Mouse (Mus musculus): ENCODE measurements around the gene Spsb4. TPM values are rescaled to one million over a fixed set of nuclear protein-coding genes. Genes with fewer than 3 reads are reported as not detected.

The Spsb4 gene
- total RNA-seq, 4 experiments from 2014 or later = 3.7 to 5.1 (median 4.4) TPM

DNA sequence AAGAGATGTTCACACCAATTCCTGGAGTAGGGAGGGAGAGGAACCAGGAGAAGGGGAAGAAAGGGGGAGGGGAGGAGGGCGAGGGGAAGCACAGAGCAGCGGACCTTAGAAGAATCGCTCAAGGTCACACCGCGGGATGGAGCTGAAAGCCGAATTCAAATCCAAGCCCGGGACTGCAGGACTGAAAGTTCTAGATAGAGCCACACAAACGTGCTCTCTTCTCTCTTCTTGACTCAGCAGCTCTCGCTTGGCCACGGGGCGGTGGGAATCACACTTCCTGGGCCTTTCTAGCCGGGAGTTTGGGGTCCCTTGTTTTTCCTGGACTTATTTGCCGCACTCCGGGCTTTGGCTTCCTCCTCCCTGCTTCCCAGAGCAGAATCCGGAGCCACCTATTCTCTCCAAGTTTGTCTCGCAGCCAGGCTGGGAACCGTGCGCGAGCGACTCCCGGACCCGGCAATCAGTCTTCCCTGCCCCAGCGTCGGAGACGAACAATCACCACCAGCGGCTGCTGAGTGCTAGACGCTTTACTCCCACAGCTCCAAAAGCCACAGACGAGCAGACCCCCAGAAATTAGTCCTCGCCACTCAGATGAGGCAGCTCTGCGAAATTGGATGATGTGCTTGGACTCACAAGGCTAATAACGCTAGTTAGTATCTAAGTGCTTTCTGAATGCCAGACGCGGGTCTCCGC is 1.4 kb downstream of the Spsb4 start:
- peak in 1 of 2 experiments; percentile 18 for DNase-seq (ENCODE audit: low spot score in 2 of 2)

DNA sequence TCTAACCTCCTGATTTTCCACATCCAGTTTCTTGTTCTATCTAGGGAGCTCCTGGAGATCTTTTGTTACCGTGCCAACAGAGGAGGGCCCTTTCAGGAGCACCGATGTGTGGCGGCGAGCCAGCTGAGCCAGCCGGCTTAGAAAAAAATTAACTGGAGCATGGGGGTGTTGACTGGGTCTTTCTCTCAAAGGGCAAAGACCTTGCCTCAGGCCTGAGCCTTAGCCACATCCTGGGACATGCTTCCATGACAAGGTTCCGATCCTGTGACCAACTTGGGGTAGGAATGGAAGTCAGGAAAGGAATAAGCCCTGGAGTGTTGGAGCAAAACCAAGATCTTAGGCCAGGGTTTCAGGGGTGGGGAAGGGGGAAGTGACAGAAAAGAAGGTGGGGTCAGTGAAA is 2.9 kb downstream of the Spsb4 start:
- no peak for DNase-seq (ENCODE audit: low spot score in 2 of 2)

DNA sequence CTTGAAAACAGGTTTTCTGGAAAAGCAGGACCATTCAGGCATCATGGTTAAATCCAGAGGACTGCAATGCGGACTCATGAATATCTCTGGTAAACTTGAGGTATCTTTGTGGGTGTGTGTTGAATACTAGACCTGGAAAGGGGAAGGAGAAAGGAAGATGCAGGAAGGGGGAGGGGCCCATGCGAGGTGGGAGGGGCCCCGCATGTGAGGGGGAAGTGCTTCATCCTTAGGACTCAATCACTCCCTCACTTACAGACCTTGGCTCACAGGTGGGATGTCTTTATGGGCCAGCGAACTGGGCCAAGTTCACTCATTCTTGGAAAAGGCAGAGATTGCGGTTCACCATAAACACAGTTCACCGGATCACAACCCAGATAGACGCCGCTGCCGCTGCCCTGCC is 4.9 kb downstream of the Spsb4 start:
- DNase-seq (ENCODE audit: low spot score in 2 of 2) = no peak

DNA sequence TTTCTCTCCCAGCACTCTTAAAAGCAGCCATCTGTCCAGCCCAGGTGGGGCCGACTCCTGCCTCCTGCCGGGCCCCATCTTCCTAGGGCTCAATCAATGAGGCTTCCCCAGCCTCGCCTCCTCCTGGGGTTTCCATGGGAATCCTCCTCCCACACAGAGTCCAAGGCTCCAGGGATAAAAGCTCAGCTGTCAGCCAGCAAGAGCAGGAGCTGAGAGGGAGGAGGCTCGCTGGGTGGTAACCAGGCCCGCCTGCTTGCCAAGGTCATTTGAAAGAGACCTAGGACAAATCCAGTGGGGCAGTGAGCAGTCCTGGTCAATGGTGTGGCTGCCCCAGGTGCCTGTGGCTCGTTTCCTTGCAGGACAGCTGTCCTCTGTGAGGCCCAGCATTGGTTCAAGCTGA is 5.5 kb downstream of the Spsb4 start:
- DNase-seq (ENCODE audit: low spot score in 2 of 2) = peak in 1 of 2 experiments; percentile 63

DNA sequence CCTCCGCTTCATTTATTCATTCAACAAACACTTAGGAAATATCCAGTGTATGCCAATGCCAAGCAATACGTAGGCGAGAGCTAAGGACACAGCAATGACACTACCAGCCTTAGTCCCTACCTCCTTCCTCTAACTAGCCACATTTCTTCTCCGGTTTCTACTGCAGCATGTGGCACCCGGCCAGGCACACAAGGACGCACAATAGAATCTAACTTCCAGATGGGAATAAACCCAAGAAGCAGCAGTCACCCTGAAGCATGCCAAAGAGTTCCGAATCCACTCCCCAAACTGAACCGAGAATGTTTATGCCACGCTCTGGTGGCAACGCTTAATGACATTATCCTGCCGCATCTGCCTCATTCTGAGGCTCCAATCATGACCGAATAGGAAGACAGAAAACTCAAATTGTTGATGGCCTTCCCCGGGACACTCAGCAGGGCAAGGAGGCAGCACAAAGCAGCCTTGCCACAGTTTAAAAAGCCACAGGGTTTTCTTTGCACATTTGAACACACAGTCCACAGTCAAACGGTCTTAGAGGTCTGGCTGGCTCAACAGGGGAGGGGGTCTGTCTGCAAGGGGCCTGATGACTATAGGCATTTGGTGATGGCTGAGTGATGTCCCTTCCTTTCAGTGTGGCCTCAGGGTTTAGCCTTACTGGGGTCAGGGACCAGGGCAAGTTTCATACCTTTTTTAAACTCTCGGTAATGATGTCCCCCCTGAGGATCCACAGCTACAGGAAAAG is 7.0 kb downstream of the Spsb4 start:
- no peak for DNase-seq (ENCODE audit: low spot score in 2 of 2)

DNA sequence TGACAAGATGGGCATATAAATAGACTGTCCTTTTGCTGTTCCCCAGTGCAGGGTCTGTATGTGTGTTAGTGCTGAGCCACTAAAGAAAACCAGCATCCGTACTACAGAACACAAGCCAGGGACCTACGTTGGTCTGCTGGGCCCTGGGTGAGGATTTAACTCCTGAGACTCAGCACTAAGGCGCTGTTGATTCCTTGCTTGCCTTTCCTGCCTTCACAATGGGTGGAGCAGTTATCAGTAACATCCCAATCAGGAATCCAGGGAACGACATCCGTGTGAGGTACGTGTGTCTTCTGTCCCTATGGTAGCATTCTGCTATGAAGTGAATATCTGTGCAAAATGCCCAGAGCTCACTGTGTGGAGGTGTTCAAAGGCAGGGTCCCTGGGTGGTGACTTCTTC is 8.2 kb downstream of the Spsb4 start:
- DNase-seq (ENCODE audit: low spot score in 2 of 2) = no peak

DNA sequence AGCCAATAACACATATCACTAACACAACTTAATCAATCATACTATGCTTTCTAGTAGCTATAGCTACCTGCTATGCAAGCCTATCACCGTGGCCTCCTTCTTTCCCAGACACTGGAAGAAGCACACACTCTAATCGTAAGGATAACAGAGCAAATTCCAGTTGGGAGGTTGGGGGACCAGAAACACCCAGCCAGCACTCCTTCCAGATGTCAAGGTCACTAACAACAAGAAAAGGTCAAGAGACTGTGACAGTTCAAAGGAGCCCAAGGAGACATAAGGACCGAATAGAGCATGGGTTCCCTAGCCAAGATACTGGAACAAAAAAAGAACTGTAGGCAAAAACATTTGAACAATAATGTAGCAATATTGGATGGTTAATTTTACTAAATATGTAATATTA is 13.9 kb downstream of the Spsb4 start:
- no peak for DNase-seq (ENCODE audit: low spot score in 2 of 2)

DNA sequence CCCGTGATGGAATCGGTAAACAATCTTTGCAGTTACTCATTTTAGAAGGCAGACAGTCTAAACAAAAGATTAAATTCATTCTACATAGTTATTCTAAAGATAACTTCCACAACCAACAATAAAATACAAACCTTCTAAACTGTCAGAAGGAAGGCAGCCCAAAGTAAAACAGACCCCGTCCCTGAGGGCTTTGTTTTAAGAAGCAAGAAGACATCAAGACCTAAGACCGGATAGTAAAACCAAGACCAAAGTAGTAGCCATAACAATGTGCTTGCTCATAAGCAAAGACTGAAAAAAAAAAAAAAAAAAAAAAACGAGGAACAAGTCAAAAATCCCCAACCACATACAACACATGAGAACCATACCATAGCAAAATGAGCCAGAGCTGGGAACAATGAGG is 15.5 kb downstream of the Spsb4 start:
- no peak for DNase-seq (ENCODE audit: low spot score in 2 of 2)

DNA sequence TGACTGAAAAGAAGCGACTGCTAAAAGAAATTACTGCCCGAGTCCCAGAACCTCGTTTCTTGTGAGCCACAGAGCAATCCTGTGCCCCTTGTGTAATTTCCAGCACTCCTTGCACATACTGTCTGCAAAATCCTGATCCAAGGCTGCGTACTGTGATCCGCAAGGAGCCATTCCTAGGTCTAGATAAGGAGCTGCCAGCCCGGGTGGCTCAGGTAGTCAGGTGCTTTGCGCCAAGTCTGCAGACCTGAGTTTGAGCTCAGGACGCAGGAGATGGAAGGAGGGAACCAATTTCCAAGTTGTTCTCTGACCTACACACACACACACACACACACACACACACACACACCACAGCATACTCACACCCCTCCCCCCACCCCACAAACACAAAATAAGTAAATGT is 16.0 kb downstream of the Spsb4 start:
- DNase-seq (ENCODE audit: low spot score in 2 of 2) = no peak

DNA sequence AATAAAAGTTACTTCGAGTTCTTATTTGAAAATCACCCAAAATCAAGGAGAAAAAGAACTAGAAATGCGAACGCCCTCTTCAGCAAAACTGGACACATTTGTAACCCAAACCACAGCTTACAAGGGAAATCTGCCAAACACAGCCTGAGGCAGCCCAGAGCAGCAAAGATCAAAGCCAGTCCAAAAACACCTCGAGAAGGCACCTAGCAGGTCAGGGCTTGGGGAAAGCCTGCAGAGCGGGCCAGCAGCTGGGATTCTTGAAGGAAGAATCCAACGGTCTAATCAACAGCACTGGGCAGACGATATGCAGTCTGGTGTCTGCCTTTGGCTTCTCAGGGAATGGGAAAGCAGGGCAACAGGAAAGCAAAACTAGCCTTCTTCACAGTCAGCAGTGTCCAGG is 16.6 kb downstream of the Spsb4 start:
- no peak for DNase-seq (ENCODE audit: low spot score in 2 of 2)

DNA sequence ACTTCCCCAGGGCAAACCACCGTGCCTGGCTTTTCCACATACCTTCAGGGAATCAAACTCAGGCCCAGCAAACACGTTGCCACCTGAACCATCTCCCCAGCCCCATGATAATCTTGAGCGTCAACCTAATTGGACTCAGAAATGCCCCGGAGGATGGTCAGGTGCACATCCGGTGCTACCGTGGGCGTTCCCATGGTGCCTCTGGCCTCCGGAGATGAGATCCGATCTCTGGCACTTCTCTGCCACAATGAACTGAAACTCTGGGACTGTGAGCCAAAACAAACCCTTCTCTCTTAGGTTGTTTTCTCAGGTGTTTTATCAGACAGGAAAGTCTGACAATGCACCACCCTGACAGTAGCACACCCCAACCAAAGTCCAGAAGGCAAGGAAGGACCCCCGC is 17.2 kb downstream of the Spsb4 start:
- DNase-seq (ENCODE audit: low spot score in 2 of 2) = no peak

DNA sequence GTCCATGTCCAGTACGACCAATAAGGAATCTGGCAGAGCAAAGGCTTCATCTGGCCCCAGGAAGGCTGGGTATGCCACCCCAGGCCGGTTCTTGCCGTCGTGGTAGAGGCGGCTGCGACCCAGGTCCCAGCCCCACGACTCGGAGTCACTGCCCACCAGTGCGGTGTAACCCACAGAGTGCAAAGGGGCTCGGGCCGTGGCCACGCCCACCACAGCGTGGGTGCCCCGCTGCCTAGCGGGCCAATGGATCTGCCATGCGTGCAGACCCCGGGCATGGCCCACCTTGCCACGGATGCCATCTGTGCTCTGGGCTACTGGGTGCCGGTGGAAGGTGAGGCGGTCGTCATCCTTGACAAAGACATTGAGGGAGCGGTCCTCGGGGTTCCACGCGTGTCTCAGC is 22.9 kb downstream of the Spsb4 start:
- no peak for DNase-seq (ENCODE audit: low spot score in 2 of 2)

DNA sequence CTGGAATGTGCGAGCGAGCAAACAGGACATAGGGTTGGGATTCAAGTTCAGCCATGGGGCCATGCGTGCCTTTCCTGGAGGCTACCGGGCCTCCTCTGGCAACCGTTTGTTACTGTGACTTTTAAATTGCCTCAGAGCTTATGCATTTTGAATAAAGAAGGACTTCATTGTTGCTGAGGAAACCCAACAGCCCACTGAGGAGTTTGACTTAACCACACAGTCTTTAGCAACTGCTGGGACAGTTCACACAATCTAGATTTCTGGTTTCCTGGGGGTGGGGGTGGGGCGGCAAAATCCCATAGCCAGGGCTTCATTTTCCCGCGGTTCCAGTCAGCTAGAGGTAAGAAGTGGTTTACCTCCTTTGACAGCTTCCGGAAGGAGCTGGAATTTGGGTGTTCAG is 23.9 kb downstream of the Spsb4 start:
- DNase-seq (ENCODE audit: low spot score in 2 of 2) = no peak

DNA sequence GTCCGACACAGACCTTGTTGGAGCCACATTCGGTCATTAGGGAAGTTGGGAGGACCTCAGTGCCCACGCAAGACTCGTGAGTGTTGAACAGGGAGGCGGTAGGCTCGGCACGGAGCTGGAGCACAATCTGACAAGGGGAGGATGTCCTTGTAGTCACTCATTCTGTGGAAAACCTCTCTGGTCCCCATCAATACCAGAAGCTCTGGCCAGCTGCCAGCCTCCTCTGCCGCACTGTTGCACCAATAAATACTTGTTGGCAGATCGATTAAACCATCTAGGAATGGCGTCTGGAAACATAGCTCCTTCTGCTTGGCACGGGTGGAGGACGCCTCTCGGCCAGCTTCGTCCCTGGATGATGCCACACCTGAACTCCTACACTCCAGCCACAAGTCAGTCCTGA is 27.5 kb downstream of the Spsb4 start:
- no peak for DNase-seq (ENCODE audit: low spot score in 2 of 2)

DNA sequence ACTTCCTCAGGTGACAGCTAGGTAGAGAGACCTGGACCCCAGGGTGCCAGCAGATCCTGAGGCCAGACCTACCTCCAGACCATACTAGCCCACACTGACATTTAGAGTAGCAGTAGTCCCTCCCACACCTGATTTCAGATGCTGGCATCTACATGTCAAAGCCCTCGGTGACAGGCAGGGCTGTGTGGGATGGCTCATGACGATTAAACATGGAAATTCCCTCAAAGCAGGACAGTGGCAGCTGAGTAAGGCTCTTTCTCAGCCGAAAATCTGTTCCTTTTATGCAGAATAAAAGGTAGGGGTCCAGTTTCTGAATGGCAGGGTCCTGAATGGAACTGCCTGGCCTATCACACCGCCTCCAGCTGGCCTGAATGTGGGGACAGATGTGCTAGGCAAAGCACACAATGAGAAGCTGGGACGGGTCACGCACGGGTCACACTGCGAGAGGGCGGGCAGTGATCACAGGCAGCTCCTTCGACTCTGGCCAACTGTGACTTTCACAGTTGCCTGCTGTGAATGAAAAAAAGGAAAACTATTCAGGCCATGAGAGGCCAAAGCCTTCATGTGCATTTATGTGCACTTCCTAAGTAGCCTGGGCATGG is 29.2 kb downstream of the Spsb4 start:
- DNase-seq (ENCODE audit: low spot score in 2 of 2) = no peak

DNA sequence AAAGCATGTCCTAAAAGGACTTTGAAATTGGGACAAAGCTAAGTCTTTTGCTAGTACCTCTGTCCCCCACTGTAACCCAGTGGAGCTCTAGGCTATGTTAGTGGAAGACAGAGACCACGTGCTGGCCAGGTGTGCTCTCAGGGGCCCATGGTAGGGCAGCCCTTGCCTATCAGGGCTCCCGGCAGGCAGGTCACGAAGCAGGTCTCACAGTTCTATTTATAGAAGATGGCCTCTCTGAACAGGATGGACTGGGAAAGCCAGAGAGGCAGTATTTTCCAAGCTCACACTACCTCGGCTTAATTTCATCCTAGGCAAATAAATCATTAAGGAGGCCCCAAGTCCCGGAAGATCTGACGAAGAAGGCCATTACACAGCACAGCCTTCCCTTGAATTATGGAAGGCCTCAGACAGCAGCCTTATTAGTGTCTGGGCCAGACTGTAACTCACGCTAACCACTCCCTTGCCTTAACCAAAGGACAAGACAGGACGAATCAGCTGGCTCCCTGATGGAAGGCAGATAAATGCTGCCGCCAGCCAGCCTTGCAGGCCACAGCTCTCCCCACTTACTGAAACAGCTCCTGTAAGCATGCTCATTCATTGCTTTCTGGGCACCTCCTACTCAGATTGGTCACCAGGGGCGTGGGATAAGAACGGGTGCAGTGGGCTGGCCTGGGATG is 31.7 kb downstream of the Spsb4 start:
- DNase-seq (ENCODE audit: low spot score in 2 of 2) = no peak

DNA sequence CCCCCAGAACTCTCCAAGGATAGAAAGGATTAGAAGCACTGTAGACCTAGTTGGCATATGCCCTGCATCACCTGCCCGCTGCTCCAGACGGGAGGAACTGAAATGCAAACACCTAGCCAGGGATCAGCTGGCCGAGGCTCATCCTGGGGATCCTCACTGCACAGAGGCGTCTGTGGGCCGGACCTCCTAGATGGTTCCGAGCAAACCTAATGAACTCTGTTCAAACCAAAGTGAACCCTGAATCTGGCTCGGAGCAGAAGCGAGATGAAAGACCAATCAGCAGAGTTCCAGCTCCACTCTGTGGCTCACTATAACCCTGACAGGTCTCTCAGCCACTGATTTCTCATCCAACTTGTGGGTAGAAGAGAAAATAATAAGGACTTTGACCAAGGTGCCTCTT is 34.6 kb downstream of the Spsb4 start:
- no peak for DNase-seq (ENCODE audit: low spot score in 2 of 2)

DNA sequence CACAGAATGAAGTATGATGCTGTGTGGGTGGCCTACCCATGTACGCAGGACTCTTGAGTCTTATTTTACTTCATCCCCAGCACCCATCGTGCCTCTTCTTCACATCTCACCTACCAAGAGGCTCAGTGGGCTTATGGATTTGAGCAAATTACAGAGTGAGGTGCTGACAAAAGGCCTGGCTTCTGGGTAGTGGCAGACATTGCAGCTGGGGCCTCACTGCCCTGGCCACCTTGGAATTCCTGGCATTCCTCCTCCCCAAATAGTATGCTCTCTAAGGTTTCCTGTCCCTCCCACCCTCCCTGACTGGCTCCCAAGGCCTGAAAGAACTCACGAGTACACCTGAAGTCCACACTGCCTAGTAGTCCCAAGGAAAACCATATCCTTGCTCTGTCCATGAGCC is 35.7 kb downstream of the Spsb4 start:
- DNase-seq (ENCODE audit: low spot score in 2 of 2) = no peak

DNA sequence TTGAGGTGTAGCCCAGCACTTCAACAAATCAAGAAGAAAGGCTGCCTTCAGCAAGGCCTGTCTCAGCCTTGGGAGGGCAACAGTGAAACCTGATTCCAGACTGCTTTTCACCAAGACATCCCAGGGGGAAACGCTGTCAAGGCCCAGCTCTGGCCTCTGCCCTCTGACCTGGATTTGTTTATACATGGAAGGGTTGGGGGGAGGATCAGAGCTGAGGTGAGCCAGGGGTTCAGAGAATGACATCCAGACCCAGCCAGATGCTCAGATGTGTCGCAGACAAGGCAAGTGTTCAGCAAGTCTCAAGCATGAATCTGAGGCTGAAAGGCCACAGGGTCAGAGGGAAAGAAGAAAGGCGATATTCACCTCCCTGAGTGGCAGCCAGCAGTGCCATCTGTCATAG is 36.3 kb downstream of the Spsb4 start:
- DNase-seq (ENCODE audit: low spot score in 2 of 2) = no peak

DNA sequence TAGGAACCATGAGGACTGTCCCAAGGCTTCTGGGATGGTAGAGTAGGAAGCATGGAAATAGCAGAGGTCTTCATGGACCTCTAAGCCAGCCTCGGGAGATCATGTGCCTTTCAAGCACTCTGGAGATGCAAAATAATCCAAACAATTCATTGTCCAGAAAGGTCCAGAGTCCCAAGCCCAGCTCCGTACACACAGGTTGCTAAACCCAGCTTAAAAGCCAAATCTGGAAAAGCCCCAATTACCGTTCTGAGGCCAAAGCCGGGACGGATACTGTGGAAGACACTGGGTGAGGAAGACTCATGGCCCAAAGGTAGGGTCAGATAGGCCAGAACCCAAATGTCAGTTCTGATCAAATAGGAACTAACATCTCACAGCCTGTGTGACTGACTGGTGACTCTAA is 36.8 kb downstream of the Spsb4 start:
- DNase-seq (ENCODE audit: low spot score in 2 of 2) = no peak

DNA sequence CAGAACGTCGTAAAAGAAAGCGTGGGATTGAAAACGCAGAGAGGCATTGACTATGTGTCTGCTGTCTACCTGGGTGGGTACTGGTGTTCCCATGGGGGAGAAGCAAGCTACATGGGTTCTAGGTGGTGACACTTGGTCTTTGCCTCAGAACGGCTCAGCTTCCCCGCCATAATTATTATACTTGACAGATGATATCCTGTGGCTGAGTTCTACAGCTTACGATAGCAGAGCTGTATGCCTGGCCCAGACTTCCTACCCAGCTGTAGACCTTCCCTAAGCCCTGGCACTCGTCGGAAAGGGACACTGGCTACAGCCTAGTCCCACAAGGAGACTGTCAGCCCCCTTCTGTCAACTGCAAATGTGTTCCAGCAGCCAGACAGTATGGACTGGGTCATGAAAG is 37.5 kb downstream of the Spsb4 start:
- no peak for DNase-seq (ENCODE audit: low spot score in 2 of 2)
